Mouse (Mus musculus) midbrain, embryonic 11.5 days (tissue): ENCODE measurements at regions not wholly inside any gene's neighbourhood (a gene's known extent, or its start where the extent isn't known, plus 50 kb on each side); places are given as distances from the start of the nearest gene placed in this dataset.

Source experiments
- ATAC-seq: fragments of 200-750 bp; cut with Nextera tagmentation; 2 replicates; pipeline ENCODE4 v1.8.0; 2017; ENCODE audit warnings: moderate TSS enrichment, moderate library complexity; ENCODE audit not compliant: low FRiP score
- DNase-seq: peaks from one replicate; pipeline ENCODE4 v3.0.0; 2015; ENCODE audit warnings: low spot score; ENCODE audit errors: missing footprints
- H3K27ac ChIP-seq: fragments of 300-500 bp; sonication (generic); 2 replicates; pipeline ENCODE4 v1.5.1; 2014; ENCODE audit warnings: low read depth, low read length
- H3K27me3 ChIP-seq: fragments of 300-500 bp; sonication (generic); 2 replicates; pipeline ENCODE4 v1.6.1; 2014; ENCODE audit warnings: mild to moderate bottlenecking, low read length, moderate library complexity, mixed read lengths; ENCODE audit not compliant: control insufficient read depth, insufficient read depth
- H3K36me3 ChIP-seq: fragments of 300-500 bp; sonication (generic); 2 replicates; pipeline ENCODE4 v1.6.1; 2014; ENCODE audit warnings: mild to moderate bottlenecking, low read length, moderate library complexity, mixed read lengths; ENCODE audit not compliant: control insufficient read depth, insufficient read depth
- H3K4me1 ChIP-seq: fragments of 300-500 bp; sonication (generic); 2 replicates; pipeline ENCODE4 v1.6.1; 2014; ENCODE audit warnings: low read length; ENCODE audit not compliant: control insufficient read depth, insufficient read depth
- H3K4me2 ChIP-seq: fragments of 300-500 bp; sonication (generic); 2 replicates; pipeline ENCODE4 v1.6.1; 2014; ENCODE audit warnings: mild to moderate bottlenecking, moderate library complexity
- H3K4me3 ChIP-seq: fragments of 300-500 bp; sonication (generic); 2 replicates; pipeline ENCODE4 v1.5.1; 2014; ENCODE audit warnings: low read depth, low read length
- H3K9ac ChIP-seq: fragments of 300-500 bp; sonication (generic); 2 replicates; pipeline ENCODE4 v1.6.1; 2014; ENCODE audit warnings: low read length
- H3K9me3 ChIP-seq: fragments of 300-500 bp; sonication (generic); 2 replicates; pipeline ENCODE4 v1.6.1; 2016; ENCODE audit warnings: low read length; ENCODE audit not compliant: control insufficient read depth
- WGBS: fragments of 180-500 bp; shearing (Covaris S2); extraction: QIAGEN DNeasy Blood & Tissue Kit; methylation state at CpG from one replicate; pipeline ENCODE4 v1.1.7; 2014; 5-methylcytosine and 5-hydroxymethylcytosine counted together

DNA sequence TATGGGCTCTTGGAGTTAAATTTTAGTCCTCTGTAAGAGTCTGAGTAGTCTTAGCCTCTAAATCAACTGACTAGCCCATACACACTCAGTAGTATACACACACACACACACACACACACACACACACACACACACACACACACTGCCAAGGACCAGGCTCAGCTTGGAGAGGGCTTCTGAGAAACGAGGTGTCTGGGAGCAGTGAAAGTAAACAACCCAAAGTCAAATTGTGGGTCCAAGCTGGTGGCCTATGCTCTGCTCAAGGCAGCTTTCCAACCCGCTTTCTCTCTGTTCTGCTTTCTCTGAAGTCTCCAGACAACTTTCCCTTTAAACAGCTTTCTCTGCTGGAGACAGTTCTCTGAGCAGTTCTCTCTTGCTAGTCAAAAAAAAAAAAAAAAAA, 157.6 kb upstream of the Ubash3b start:
- Histone ChIP-seq H3K4me2 (no peak overlapping the region), H3K9ac (no peak overlapping the region), H3K36me3 (no peaks in the 10 kb centered on the region), H3K4me3 (no peak overlapping the region), H3K4me1 (no peaks in the 10 kb centered on the region), H3K27me3 (no peaks in the 10 kb centered on the region), H3K9me3 (no peaks in the 10 kb centered on the region), H3K27ac (no peak overlapping the region)
- ATAC-seq (no peak), DNase-seq (no peak)
- WGBS: 84% methylated on average over 2 of the region's 2 CpGs

DNA sequence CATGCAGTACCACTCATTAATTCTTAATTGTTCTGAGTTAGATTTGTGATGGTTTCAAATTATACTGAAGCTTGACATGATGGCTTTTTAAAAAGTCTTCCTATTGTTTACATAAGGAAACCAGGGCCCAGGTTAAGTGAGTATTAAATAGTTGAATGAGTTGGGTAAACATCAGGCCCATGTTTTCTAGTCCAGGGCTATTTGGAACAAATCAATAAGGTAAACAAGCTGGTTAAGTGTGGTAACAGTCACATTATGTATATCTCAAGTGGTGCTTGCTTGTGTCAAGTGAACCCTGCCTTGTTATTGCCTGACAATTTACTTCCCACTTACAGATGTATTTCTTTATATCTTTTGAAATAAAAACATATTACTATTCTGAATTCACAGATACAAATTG, 144.7 kb upstream of the Ubash3b start:
- DNase-seq (no peak), ATAC-seq (no peak)
- H3K27ac ChIP-seq: no peak overlapping the region
- no peaks in the 10 kb centered on the region for H3K9me3 ChIP-seq
- no peaks in the 10 kb centered on the region for H3K36me3 ChIP-seq
- no peaks in the 10 kb centered on the region; the same call in 1 of the 2 replicates for H3K27me3 ChIP-seq
- peaks cover 10% of the 10 kb centered on the region; the same call in 1 of the 2 replicates for H3K4me1 ChIP-seq
- no peak overlapping the region for H3K9ac ChIP-seq
- no peak overlapping the region for H3K4me3 ChIP-seq
- no peak overlapping the region for H3K4me2 ChIP-seq

DNA sequence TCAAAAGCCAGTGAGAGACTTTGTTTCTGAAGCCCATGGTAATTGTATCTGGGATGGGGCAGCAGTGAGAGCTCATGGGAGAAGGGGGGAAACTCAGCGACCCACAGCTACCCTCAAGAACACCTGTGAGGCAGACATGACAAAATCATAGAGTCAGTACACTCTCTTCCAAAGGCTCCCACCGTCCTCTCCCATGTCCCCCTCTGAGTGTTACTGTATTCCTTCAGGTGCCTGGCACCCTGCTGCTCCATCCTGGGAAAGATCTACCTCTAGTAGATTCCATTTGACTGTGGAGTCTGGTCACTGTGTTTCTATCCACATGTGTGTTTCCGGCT, 142.0 kb upstream of the Ubash3b start:
- ATAC-seq (peak; percentile 27; the same call in 1 of the 2 replicates), DNase-seq (no peak)
- Histone ChIP-seq H3K27me3 (no peaks in the 10 kb centered on the region; the same call in 1 of the 2 replicates), H3K27ac (no peak overlapping the region), H3K36me3 (no peaks in the 10 kb centered on the region), H3K9me3 (no peaks in the 10 kb centered on the region), H3K9ac (no peak overlapping the region), H3K4me3 (no peak overlapping the region), H3K4me2 (no peak overlapping the region), H3K4me1 (peaks cover 10% of the 10 kb centered on the region; the same call in 1 of the 2 replicates)
- 50% methylated on average over 3 of the region's 3 CpGs for WGBS

DNA sequence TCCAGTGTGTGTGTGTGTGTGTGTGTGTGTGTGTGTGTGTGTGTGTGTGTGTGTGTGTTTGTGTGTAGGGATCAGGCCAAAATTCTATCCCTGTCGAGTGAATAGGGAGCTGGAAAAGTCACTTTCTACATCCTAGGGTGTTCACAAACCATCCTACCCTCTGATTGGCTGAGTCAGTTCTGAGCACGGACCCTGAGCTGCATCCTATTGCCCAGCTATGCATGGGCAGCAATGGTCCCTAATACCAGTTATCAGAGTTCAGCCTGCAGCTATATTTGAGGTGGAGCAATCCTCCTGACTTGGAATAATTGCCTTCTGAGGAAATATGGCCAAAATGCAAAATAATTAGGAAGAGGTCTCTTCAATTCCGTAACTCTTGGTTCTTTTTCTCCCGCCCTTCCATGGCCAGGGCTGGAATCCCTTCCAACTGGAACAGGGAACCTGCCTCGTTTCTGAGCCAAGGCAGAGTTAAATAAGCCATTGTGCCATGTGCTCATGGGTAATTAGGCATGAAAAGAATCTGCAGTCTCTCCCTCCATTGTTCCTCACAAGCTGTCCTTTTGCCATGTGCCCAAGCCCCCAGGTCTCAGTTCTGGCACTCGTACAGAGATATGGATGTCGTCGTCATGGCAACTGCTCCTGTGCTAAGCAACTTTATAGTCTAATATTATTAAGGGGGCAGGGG, 141.5 kb upstream of the Ubash3b start:
- Histone ChIP-seq H3K9ac (no peak overlapping the region), H3K9me3 (no peaks in the 10 kb centered on the region), H3K4me2 (no peak overlapping the region), H3K36me3 (no peaks in the 10 kb centered on the region), H3K4me3 (no peak overlapping the region), H3K27me3 (no peaks in the 10 kb centered on the region; the same call in 1 of the 2 replicates), H3K27ac (no peak overlapping the region), H3K4me1 (peaks cover 10% of the 10 kb centered on the region; the same call in 1 of the 2 replicates)
- WGBS: 55% methylated on average over 8 of the region's 8 CpGs
- peak; percentile 89 for DNase-seq
- peak; percentile 78 for ATAC-seq

DNA sequence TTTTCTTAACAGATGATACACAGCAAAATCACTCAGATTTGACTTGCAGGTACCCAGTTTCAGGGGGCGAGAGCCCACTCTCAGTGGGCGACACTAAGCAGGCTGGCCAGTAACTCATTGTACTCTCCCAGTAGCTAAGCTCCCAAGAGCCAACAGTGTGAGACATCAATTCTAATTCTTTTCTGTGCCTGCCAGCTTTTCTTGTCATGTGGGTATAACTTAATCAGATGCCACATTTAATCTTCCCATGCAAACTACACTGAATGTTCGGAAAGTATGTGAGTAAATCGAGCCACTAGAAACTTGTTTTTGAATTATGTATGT, 124.6 kb upstream of the Ubash3b start:
- no peak overlapping the region for H3K27ac ChIP-seq
- H3K4me3 ChIP-seq: no peak overlapping the region
- 43% methylated on average over 4 of the region's 4 CpGs for WGBS
- no peaks in the 10 kb centered on the region for H3K27me3 ChIP-seq
- DNase-seq (no peak), ATAC-seq (peak; percentile 70; the same call in 1 of the 2 replicates)
- H3K36me3 ChIP-seq: no peaks in the 10 kb centered on the region
- peaks cover 26% of the 10 kb centered on the region for H3K4me1 ChIP-seq
- H3K4me2 ChIP-seq: no peak overlapping the region; the same call in 1 of the 2 replicates
- no peak overlapping the region for H3K9ac ChIP-seq
- peaks cover 4% of the 10 kb centered on the region for H3K9me3 ChIP-seq

DNA sequence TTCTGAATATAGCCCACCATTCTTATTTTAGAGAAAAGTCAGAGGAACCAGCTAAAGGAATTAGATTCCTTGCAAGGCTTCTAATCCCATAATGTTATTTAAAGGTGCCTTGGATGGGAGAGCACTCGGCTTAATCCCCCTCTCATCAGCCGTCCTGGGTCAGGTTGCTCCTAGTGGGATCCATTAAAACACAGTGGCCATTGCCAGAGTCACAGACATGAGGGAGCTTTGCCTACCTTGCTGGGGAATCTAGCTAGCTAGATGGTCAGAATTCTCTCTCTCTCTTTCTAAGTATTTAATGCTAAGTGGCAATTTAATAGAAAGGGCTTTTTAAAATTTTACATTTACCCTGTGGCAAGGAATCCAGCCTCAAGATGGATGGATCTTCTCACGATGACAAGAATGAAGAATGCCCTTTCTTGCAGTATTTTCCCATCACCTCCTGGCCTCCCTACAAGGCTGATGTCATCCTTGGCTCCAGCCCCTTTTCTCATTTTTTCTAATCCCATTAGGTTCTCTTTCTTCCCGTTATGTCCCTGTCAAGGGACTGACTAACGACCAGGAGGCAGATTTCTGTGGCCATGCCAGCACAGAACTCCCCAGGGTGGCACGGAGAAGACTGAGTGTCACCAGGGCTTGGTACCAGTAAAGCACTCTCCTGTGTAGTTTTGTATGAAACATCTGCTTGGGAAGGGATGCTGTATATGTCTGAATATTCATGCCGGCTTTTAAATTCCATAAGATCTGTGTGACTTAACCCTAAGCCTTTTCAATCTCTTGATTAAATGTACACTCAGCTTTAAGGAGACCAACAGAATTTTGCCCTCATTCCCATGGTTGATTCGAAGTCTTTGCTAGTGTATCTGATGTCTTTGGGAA, 124.0 kb upstream of the Ubash3b start:
- ATAC-seq (peak; percentile 79), DNase-seq (peak; percentile 92)
- no peaks in the 10 kb centered on the region; the same call in 1 of the 2 replicates for H3K9me3 ChIP-seq
- no peak overlapping the region for H3K9ac ChIP-seq
- H3K4me2 ChIP-seq: peak overlapping the region; percentile 2; the same call in 1 of the 2 replicates
- no peaks in the 10 kb centered on the region for H3K36me3 ChIP-seq
- 25% methylated on average over 8 of the region's 8 CpGs for WGBS
- peak overlapping the region; percentile 42 for H3K27ac ChIP-seq
- peaks cover 26% of the 10 kb centered on the region for H3K4me1 ChIP-seq
- no peaks in the 10 kb centered on the region for H3K27me3 ChIP-seq
- no peak overlapping the region for H3K4me3 ChIP-seq

DNA sequence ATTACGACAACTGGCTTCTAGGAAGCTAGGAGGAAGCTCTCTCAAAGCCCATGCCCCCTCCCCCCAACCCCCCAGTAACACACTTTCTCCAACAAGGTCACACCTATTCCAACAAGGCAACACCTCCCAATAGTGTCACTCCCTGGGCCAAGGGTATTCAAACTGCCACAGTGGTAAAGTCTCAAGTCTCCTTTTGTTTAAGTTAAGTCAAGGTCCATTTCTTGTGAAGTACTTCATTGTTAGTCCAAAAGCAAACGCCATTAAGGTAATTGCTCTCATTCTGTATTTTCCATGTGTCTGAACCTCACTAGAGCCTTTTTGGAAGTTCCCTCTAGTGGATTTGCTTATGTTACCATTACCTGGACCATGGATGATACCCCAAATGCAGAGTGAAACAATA, 116.2 kb upstream of the Ubash3b start:
- no peak overlapping the region for H3K27ac ChIP-seq

DNA sequence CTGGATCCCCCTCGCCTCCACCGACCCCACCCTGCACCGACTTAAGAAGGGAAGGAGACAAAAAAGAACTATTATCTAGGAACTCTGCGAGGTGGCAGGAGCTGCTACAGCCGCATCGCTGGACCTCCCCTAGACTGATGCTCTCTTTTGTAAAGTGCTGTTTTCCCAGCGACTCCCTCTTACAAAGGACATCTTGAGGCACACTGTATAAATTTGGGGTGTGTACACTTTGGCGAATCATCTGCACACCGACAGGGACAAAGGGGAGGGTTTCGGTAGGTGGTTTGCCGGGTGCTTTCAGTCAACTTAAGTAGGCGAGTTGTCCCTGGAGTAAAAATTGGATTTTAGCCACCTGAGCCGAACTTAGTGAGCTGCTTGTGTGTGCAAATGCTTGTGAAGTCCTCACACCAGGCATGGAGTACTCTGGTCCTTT, 112.4 kb upstream of the Ubash3b start:
- Histone ChIP-seq H3K4me3 (peak overlapping the region; percentile 22), H3K4me2 (peak overlapping the region; percentile 51), H3K9me3 (peaks cover 3% of the 10 kb centered on the region; the same call in 1 of the 2 replicates), H3K27ac (peak overlapping the region; percentile 96), H3K9ac (peak overlapping the region; percentile 70), H3K4me1 (peaks cover 6% of the 10 kb centered on the region), H3K36me3 (no peaks in the 10 kb centered on the region), H3K27me3 (no peaks in the 10 kb centered on the region)
- 4% methylated on average over 13 of the region's 13 CpGs for WGBS
- peak; percentile 84 for ATAC-seq
- no peak for DNase-seq

More for the DNA sequence above, 116.2 kb upstream of the Ubash3b start:
- ATAC-seq: no peak
- H3K9me3 ChIP-seq: peaks cover 3% of the 10 kb centered on the region; the same call in 1 of the 2 replicates
- peaks cover under 1% of the 10 kb centered on the region for H3K4me1 ChIP-seq
- DNase-seq: peak; percentile 73
- WGBS: 92% methylated on average over 2 of the region's 2 CpGs
- H3K4me3 ChIP-seq: no peak overlapping the region
- no peak overlapping the region for H3K9ac ChIP-seq
- H3K27me3 ChIP-seq: no peaks in the 10 kb centered on the region
- no peaks in the 10 kb centered on the region for H3K36me3 ChIP-seq
- no peak overlapping the region for H3K4me2 ChIP-seq
